Mouse (Mus musculus) liver, embryonic 13.5 days (tissue): ENCODE measurements around the gene Cebpg. TPM values are rescaled to one million over a fixed set of nuclear protein-coding genes. Genes with fewer than 3 reads are reported as not detected.

Source experiments
- ATAC-seq: fragments of 200-750 bp; cut with Nextera tagmentation; 2 replicates; pipeline ENCODE4 v1.8.0; 2017; ENCODE audit warnings: low read depth, mild to moderate bottlenecking, moderate number of reproducible peaks, moderate library complexity
- DNase-seq: peaks from one replicate; pipeline ENCODE4 v3.0.0; 2022
- H3K27ac ChIP-seq: fragments of 300-500 bp; sonication (generic); 2 replicates; pipeline ENCODE4 v1.5.1; 2015; ENCODE audit warnings: moderate library complexity, mild to moderate bottlenecking, inconsistent platforms
- H3K27me3 ChIP-seq: fragments of 300-500 bp; sonication (generic); 2 replicates; pipeline ENCODE4 v1.6.1; 2015; ENCODE audit warnings: mild to moderate bottlenecking, inconsistent platforms
- H3K36me3 ChIP-seq: fragments of 300-500 bp; sonication (generic); 2 replicates; pipeline ENCODE4 v1.6.1; 2015; ENCODE audit warnings: mild to moderate bottlenecking, inconsistent platforms
- H3K4me1 ChIP-seq: fragments of 300-500 bp; sonication (generic); replicated peaks from 2 replicates; pipeline ENCODE4 v1.6.1; 2015; ENCODE audit warnings: inconsistent platforms
- H3K4me2 ChIP-seq: fragments of 300-500 bp; sonication (generic); 2 replicates; pipeline ENCODE4 v1.6.1; 2015; ENCODE audit warnings: inconsistent platforms, mild to moderate bottlenecking, moderate library complexity
- H3K4me3 ChIP-seq: fragments of 300-500 bp; sonication (generic); replicated peaks from 2 replicates; pipeline ENCODE4 v1.5.1; 2015; ENCODE audit warnings: mild to moderate bottlenecking, inconsistent platforms
- H3K9ac ChIP-seq: fragments of 300-500 bp; sonication (generic); 2 replicates; pipeline ENCODE4 v1.6.1; 2015; ENCODE audit warnings: mild to moderate bottlenecking, inconsistent platforms
- H3K9me3 ChIP-seq: fragments of 300-500 bp; sonication (generic); replicated peaks from 2 replicates; pipeline ENCODE4 v1.6.1; 2016; ENCODE audit warnings: inconsistent platforms
- WGBS: fragments of 180-500 bp; shearing (Covaris S2); methylation state at CpG from one replicate; pipeline ENCODE4 v1.1.7; 2015; ENCODE audit not compliant: insufficient replicate concordance; 5-methylcytosine and 5-hydroxymethylcytosine counted together
- microRNA-seq: library from miRNA; unstranded; fragments of <30 nt; microRNA quantifications from one replicate; pipeline ENCODE4, GENCODE M21; 2016
- polyA plus RNA-seq: library from polyadenylated mRNA; unstranded; fragments of >200 nt; fragmentation: Nextera tagmentation; extraction: Ambion mirVana; gene quantifications from 2 replicates; pipeline ENCODE4 v1.2.1, GENCODE M21; 2015

The Cebpg gene
- polyA plus RNA-seq, 1 experiment from 2014 or later, result 18.8 TPM

DNA sequence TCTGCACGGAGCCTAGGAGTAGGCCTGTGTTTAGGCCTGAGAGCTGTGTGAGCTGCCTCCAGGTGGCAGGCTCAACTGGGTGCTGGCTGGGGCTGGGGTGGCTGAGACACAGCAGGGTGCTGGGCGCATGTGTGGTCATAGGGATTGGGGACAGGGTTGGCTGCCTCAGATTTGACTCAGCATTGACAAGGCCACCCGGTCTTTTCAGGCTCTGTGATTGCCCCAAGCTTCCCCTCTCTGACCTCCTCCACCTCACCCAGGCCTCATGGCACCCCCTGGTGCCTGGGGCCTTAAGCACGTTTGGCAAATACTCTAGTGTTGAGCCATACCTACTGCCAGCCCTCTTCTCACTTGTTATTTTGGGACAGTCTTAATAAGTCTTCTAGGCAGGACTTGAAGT, 33.1 kb downstream of the Cebpg start:
- Histone ChIP-seq H3K4me3 (no peak overlapping the region), H3K9ac (no peak overlapping the region), H3K36me3 (no peaks in the 10 kb centered on the region), H3K4me2 (no peak overlapping the region), H3K9me3 (no peaks in the 10 kb centered on the region), H3K27ac (no peak overlapping the region), H3K4me1 (peaks cover 18% of the 10 kb centered on the region), H3K27me3 (no peaks in the 10 kb centered on the region)
- no peak for DNase-seq
- no peak for ATAC-seq
- WGBS, result 65% methylated on average over 4 of the region's 4 CpGs

DNA sequence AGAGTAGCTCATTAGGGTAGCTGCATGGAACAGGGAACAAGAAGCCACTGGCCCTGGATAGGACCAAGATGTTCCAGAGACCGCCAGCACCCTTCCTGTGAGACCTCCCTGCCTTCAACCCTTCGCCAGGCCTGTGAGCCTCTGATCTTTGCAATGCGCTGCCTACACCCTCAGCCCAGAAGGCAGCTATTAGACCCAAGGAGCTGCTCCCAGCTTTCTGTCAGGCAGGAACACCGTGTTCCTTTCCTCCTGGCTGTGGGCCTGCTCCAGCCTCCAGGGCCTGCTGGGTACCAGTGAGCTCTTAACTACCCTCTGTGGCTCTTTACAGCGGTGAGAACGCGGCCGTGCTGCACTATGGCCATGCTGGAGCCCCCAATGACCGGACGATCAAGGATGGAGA, 35.0 kb downstream of the Cebpg start:
- Histone ChIP-seq H3K4me1 (peaks cover 3% of the 10 kb centered on the region; the same call in 1 of the 2 replicates), H3K27ac (no peak overlapping the region), H3K9me3 (no peaks in the 10 kb centered on the region), H3K9ac (no peak overlapping the region), H3K4me3 (no peak overlapping the region), H3K36me3 (no peaks in the 10 kb centered on the region), H3K4me2 (no peak overlapping the region), H3K27me3 (no peaks in the 10 kb centered on the region)
- ATAC-seq (no peak), DNase-seq (no peak)
- 82% methylated on average over 10 of the region's 10 CpGs for WGBS

DNA sequence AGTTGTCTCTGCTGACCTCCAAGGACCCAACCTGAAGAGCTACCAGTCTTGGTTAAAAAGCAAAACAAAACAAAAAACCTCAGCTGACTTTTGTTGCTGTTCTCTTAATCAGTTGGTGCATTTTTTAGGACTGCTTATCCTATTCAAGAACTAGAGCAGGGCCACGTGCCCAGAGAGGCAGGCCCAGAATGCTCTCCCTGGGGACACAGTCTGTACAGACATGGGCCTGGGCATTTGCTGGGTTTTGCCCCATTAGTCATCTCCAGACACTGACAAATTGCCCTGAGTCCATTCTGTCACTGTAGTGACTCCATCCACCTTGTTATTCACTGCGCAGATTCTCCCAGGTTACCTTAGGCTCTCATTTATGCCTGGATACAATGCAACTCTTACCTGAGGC, 41.1 kb downstream of the Cebpg start:
- Histone ChIP-seq H3K9me3 (no peaks in the 10 kb centered on the region), H3K36me3 (no peaks in the 10 kb centered on the region), H3K4me1 (no peaks in the 10 kb centered on the region), H3K4me2 (no peak overlapping the region), H3K4me3 (no peak overlapping the region), H3K27me3 (no peaks in the 10 kb centered on the region), H3K9ac (no peak overlapping the region), H3K27ac (no peak overlapping the region)
- DNase-seq, result no peak
- ATAC-seq, result no peak
- 77% methylated on average over 2 of the region's 2 CpGs for WGBS

DNA sequence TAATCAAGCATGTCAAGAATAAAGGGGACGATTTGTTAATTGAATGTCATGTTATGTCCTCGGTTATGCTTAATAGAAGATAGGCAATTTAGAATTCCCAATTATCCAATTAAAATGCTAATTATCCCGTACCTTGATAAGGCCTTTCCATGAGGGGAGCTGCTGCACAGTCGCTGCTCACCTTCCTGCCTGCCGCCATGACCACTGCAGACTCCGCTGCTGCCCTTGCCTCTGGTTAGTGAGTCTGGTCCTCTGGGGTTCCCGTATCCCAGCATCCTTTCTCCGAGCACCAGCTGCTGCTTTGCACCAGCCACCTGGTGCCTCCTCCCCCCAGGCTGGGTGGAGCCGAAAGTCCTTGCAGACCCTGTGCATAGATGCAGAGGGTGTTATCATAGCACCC, 43.1 kb downstream of the Cebpg start:
- Histone ChIP-seq H3K4me3 (no peak overlapping the region), H3K36me3 (no peaks in the 10 kb centered on the region), H3K27me3 (no peaks in the 10 kb centered on the region), H3K4me2 (no peak overlapping the region), H3K4me1 (no peaks in the 10 kb centered on the region), H3K9me3 (no peaks in the 10 kb centered on the region), H3K9ac (no peak overlapping the region), H3K27ac (no peak overlapping the region)
- ATAC-seq (no peak), DNase-seq (no peak)
- WGBS, result 73% methylated on average over 9 of the region's 9 CpGs

DNA sequence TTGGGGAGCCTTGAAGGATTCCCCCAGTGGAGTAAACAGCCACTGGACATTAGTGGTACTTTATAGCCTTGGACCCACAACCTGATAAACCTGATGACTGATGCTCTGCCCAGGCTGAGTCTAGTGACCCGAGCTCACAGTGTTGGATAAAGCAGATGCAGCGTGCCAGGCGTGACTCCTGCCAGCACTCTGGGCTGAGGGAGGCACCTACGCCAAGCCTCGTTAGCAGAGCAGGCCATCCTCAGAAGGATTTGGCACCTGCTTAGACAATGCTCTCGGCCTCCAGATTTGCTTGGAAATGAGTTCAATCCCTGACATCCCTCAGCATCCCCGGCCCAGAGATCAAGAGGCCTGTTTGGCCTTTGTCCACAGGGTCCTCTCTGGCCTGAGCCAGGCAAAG, 49.7 kb downstream of the Cebpg start:
- no peak overlapping the region for H3K4me3 ChIP-seq
- H3K27ac ChIP-seq, result no peak overlapping the region
- DNase-seq, result no peak
- H3K36me3 ChIP-seq, result no peaks in the 10 kb centered on the region
- no peaks in the 10 kb centered on the region for H3K27me3 ChIP-seq
- no peaks in the 10 kb centered on the region for H3K9me3 ChIP-seq
- H3K9ac ChIP-seq, result no peak overlapping the region
- H3K4me1 ChIP-seq, result no peaks in the 10 kb centered on the region
- no peak overlapping the region for H3K4me2 ChIP-seq
- ATAC-seq, result no peak
- 82% methylated on average over 7 of the region's 7 CpGs for WGBS

DNA sequence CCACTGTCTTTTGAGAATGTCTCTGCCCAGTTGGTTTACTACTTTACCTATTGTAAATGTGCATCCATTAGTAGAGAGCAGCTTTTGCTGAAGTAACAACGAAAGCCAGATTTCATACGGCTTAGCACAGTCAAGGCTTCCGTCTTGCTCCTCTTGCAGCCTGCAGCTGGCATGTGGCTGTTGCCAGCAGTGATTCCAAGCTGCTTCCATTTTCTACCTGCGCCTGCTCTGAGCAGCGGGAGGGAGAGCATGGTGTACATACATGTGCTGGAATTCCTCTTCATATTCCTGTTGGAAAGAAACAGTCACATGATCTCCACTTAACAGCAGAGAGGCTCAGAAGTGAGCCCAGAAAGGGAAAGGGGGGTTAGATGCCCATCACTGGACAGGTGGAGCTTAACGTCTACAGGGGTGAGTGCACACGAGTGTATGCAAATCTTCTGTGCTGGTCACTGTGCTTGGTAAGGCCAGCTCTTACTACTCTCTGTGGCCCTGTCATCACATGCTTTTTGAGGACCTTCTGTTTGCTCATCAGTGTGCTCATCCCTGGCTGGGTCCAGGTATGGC, 53.1 kb downstream of the Cebpg start:
- H3K9me3 ChIP-seq, result no peaks in the 10 kb centered on the region
- H3K9ac ChIP-seq, result no peak overlapping the region
- WGBS, result 77% methylated on average over 7 of the region's 7 CpGs
- ATAC-seq (no peak), DNase-seq (no peak)
- H3K4me2 ChIP-seq, result no peak overlapping the region
- H3K27ac ChIP-seq, result no peak overlapping the region
- no peaks in the 10 kb centered on the region for H3K27me3 ChIP-seq
- no peaks in the 10 kb centered on the region for H3K36me3 ChIP-seq
- H3K4me1 ChIP-seq, result no peaks in the 10 kb centered on the region
- H3K4me3 ChIP-seq, result no peak overlapping the region

DNA sequence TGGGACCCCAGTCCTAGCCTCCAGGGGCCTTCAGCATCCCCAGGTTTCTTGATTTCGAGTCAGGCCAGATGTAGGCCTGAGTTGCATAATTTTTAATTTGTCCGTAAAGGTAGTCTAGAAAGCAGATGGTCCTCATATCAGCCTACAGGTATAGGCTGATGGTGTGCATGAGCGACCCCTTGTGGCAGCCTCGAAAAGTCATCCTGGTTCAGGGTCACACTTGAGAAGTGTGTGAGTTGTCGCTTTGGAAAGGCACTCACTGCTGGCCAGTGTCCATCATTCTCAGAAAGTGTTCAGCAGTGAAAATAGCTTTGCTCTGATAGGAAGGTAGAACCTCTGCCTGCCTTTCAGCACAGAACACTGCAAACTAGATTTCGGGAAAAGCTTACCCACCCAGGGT, 55.5 kb downstream of the Cebpg start:
- peak; percentile 56 for ATAC-seq

More for the DNA sequence above, 55.5 kb downstream of the Cebpg start:
- Histone ChIP-seq H3K27ac (no peak overlapping the region), H3K4me2 (no peak overlapping the region), H3K36me3 (no peaks in the 10 kb centered on the region), H3K4me1 (no peaks in the 10 kb centered on the region), H3K9ac (no peak overlapping the region), H3K27me3 (no peaks in the 10 kb centered on the region), H3K4me3 (no peak overlapping the region), H3K9me3 (no peaks in the 10 kb centered on the region)
- peak; percentile 24 for DNase-seq
- 34% methylated on average over 6 of the region's 6 CpGs for WGBS

Small RNAs within 50 kb of the gene (microRNA-seq; reads per million reads assigned to microRNA genes)
- not detected for gene Gm25033

Other genes with a start within 250 kb of the Cebpg start
- gene Chst8, start 243.9 kb downstream of the Cebpg start, polyA plus RNA-seq, result 0.52 and 0.53 TPM in 2 replicates
- gene Pepd, start 144.2 kb downstream of the Cebpg start, polyA plus RNA-seq, result 50.8 and 54.9 TPM in 2 replicates
- gene Cebpa, start 62.7 kb upstream of the Cebpg start, polyA plus RNA-seq, result 4.3 and 5.3 TPM in 2 replicates
- 0.41 and 0.54 TPM in 2 replicates for gene Slc7a10, start 129.8 kb upstream of the Cebpg start, polyA plus RNA-seq
- gene Lrp3, start 158.9 kb upstream of the Cebpg start, polyA plus RNA-seq, result 0.38 and 0.50 TPM in 2 replicates